Mouse (Mus musculus) heart, postnatal 0 days (tissue): Measurements from ENCODE around the gene Papola. TPM values are rescaled to one million over a fixed set of nuclear protein-coding genes. Genes with fewer than 3 reads are reported as not detected.
"Not testable (repeated sequence)": the region's sequence is repeated elsewhere in the genome, so short reads cannot be mapped to it uniquely, and the experiment has no call there.

Experiments
- ATAC-seq: fragments of 200-750 bp; cut with Nextera tagmentation; 2 replicates; pipeline ENCODE4 v1.8.0; 2017; ENCODE audit warnings: low read depth, moderate number of reproducible peaks, moderate library complexity; ENCODE audit not compliant: insufficient read depth
- DNase-seq: peaks from one replicate; pipeline ENCODE4 v3.0.0-alpha.2; 2016; ENCODE audit warnings: low spot score
- H3K27ac ChIP-seq: fragments of 300-500 bp; sonication (generic); 2 replicates; pipeline ENCODE4 v1.5.1; 2014; ENCODE audit warnings: low read depth, mild to moderate bottlenecking
- H3K27me3 ChIP-seq: fragments of 300-500 bp; sonication (generic); 2 replicates; pipeline ENCODE4 v1.6.1; 2014; ENCODE audit warnings: low read length, mixed read lengths; ENCODE audit not compliant: control insufficient read depth, insufficient read depth
- H3K36me3 ChIP-seq: fragments of 300-500 bp; sonication (generic); replicated peaks from 2 replicates; pipeline ENCODE4 v1.6.1; 2014; ENCODE audit warnings: low read length, mixed read lengths; ENCODE audit not compliant: control insufficient read depth, insufficient read depth
- H3K4me1 ChIP-seq: fragments of 300-500 bp; sonication (generic); 2 replicates; pipeline ENCODE4 v1.6.1; 2014; ENCODE audit warnings: antibody characterized with exemption; ENCODE audit not compliant: control insufficient read depth, insufficient read depth
- H3K4me2 ChIP-seq: fragments of 300-500 bp; sonication (generic); 2 replicates; pipeline ENCODE4 v1.6.1; 2014; ENCODE audit warnings: low read depth, mild to moderate bottlenecking, low read length, moderate library complexity
- H3K4me3 ChIP-seq: fragments of 300-500 bp; sonication (generic); 2 replicates; pipeline ENCODE4 v1.5.1; 2014; ENCODE audit warnings: low read depth, low read length
- H3K9ac ChIP-seq: fragments of 300-500 bp; sonication (generic); replicated peaks from 2 replicates; pipeline ENCODE4 v1.6.1; 2014; ENCODE audit warnings: low read depth, low read length, mixed read lengths
- H3K9me3 ChIP-seq: fragments of 300-500 bp; sonication (generic); replicated peaks from 2 replicates; pipeline ENCODE4 v1.6.1; 2016; ENCODE audit warnings: low read length; ENCODE audit not compliant: control insufficient read depth
- CTCF ChIP-seq: IDR thresholded peaks from 2 replicates; pipeline ENCODE4 v1.5.1; 2016; ENCODE audit warnings: antibody characterized with exemption, control low read depth, low read depth
- EP300 ChIP-seq: IDR thresholded peaks from 2 replicates; pipeline ENCODE4 v1.6.1; 2016; ENCODE audit warnings: antibody characterized with exemption, low read depth
- WGBS: fragments of 180-500 bp; shearing (Covaris S2); extraction: QIAGEN DNeasy Blood & Tissue Kit; methylation state at CpG from one replicate; pipeline ENCODE4 v1.1.7; 2014; 5-methylcytosine and 5-hydroxymethylcytosine counted together
- polyA plus RNA-seq: library from polyadenylated mRNA; unstranded; fragments of >200 nt; fragmentation: Nextera tagmentation; extraction: Ambion mirVana; gene quantifications from 2 replicates; pipeline ENCODE4 v1.2.1, GENCODE M21; 2015
- total RNA-seq: library from RNA; depleted of rRNA; stranded (reverse); fragments of >200 nt; gene quantifications from 2 replicates; pipeline ENCODE4 v1.2.3, GENCODE M21; 2014; ENCODE audit warnings: low replicate concordance

The Papola gene
- total and polyA plus RNA-seq, 2 experiments from 2014 or later = 110 to 124 TPM

- no peak overlapping the region for H3K9ac ChIP-seq
- 75% methylated on average over 4 of the region's 4 CpGs for WGBS
- DNase-seq = peak; percentile 31
- H3K4me2 ChIP-seq = no peak overlapping the region
- H3K4me3 ChIP-seq = no peak overlapping the region
- H3K9me3 ChIP-seq = no peaks in the 10 kb centered on the region
- ATAC-seq = no peak
- no peak overlapping the region for H3K27ac ChIP-seq
- peaks cover 52% of the 10 kb centered on the region for H3K36me3 ChIP-seq
- no peaks in the 10 kb centered on the region for H3K27me3 ChIP-seq
- H3K4me1 ChIP-seq = peaks cover 9% of the 10 kb centered on the region
- no peak for TF ChIP-seq EP300
- peak; percentile 59 for TF ChIP-seq CTCF
Measured at GRCm38 (mm10) chr12:105839096-105839495, 54.6 kb downstream of the Papola start.

GRCm38 (mm10) chr12:105840545-105840944 is 56.1 kb downstream of the Papola start:
- H3K27ac ChIP-seq, H3K4me1 ChIP-seq, H3K4me2 ChIP-seq, H3K9ac ChIP-seq, H3K27me3 ChIP-seq, ATAC-seq, H3K9me3 ChIP-seq, H3K4me3 ChIP-seq, DNase-seq: not testable (repeated sequence)
- WGBS = 86% methylated on average over 8 of the region's 8 CpGs
- peaks cover 47% of the 10 kb centered on the region for H3K36me3 ChIP-seq

DNA sequence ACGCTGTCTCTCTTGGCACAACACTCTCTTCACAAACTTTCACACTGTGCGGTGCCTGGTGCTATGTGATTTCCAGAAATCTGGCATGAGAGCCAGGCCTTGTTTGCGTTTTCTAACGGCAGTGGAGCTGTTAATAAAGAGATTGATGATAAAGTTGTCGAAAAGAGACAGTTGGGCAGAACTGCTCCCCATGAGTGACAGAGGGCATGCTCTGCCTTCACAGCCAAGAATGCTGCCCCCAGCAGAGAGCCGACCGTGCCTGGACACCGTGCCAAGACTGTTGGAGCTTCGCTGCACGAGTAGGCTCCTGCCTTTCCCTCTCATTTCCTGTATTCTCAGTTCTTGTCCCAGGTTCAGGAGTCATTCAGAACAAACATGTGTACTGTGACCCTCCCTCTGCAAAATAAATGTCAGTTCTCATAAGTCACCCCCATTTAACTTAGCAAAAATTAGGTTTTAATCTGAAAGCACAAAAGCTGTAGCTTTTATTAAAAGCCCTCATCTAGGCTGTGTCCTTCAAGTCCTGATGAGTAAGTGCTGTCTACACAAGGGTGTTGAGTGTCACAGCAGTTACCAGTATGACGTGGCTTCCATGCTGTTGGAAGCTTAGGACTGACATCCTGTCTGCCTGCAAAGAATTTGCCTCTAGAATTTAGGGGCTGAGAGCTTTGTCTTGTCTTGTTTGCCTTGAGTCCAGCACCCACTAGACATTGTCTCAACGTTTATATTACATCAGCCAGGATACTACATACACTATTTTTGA is 58.9 kb downstream of the Papola start:
- Histone ChIP-seq H3K4me2 (no peak overlapping the region), H3K4me1 (peaks cover 9% of the 10 kb centered on the region; the same call in 1 of the 2 replicates), H3K9me3 (no peaks in the 10 kb centered on the region), H3K4me3 (no peak overlapping the region), H3K27me3 (no peaks in the 10 kb centered on the region), H3K27ac (peak overlapping the region; percentile 13; the same call in 1 of the 2 replicates), H3K9ac (no peak overlapping the region), H3K36me3 (peaks cover 25% of the 10 kb centered on the region)
- DNase-seq (no peak), ATAC-seq (no peak; the same call in 1 of the 2 replicates)
- no peak for TF ChIP-seq CTCF
- no peak for TF ChIP-seq EP300
- WGBS = 20% methylated on average over 12 of the region's 12 CpGs

DNA sequence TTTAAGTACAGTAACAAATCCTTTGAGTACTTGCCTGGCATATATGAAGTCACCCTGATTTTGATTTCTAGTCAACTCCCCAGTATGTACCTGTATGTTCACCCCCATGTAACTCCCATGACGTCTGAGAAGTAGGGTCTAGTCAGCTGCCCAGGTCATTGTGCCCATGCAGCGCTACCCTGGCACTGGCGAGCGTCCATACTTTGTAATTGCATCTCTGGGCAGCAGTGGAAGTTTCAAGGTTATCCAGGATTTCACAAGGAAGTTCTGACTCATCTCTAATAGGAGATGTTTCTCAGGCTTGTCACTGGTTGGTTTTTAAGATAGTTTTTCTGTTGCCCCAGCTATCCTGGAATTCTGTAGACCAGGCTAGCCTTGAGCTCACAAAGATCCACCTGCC is 59.9 kb downstream of the Papola start:
- ATAC-seq = no peak

DNA sequence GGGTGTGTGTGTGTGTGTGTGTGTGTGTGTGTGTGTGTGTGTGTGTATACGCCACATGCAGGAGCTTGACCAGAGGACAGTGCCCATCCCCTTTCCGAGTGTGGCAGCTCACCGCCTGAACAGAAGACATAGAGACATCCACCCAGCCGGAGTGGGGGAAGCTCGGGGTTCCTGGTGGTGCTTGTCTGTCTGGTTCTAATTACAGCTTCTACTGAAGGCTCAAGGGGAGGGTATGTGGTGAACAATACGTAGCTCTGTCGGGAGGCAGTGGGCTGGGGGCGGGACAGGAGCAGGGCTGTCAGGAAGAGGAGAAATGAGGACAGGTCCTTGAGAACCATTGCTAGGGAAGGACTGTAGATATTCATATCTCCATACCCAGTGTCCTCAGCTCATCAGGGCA is 64.6 kb downstream of the Papola start:
- Histone ChIP-seq H3K27me3 (no peaks in the 10 kb centered on the region), H3K4me2 (no peak overlapping the region), H3K9me3 (no peaks in the 10 kb centered on the region), H3K4me3 (no peak overlapping the region), H3K9ac (no peak overlapping the region), H3K36me3 (no peaks in the 10 kb centered on the region), H3K27ac (no peak overlapping the region), H3K4me1 (no peaks in the 10 kb centered on the region)
- DNase-seq (no peak), ATAC-seq (no peak)
- TF ChIP-seq EP300 = no peak
- TF ChIP-seq CTCF = no peak
- 39% methylated on average over 8 of the region's 8 CpGs for WGBS

More for the DNA sequence above, 59.9 kb downstream of the Papola start:
- no peaks in the 10 kb centered on the region for H3K9me3 ChIP-seq
- no peaks in the 10 kb centered on the region for H3K27me3 ChIP-seq
- no peak for DNase-seq
- H3K4me1 ChIP-seq = peaks cover 9% of the 10 kb centered on the region; the same call in 1 of the 2 replicates
- WGBS = 85% methylated on average over 4 of the region's 4 CpGs
- H3K4me2 ChIP-seq = no peak overlapping the region
- no peak overlapping the region for H3K27ac ChIP-seq
- TF ChIP-seq EP300 (no peak), CTCF (no peak)
- peaks cover 22% of the 10 kb centered on the region for H3K36me3 ChIP-seq
- no peak overlapping the region for H3K9ac ChIP-seq
- no peak overlapping the region for H3K4me3 ChIP-seq

GRCm38 (mm10) chr12:105850675-105851074 is 66.2 kb downstream of the Papola start:
- TF ChIP-seq CTCF (no peak), EP300 (no peak)
- Histone ChIP-seq H3K27me3 (no peaks in the 10 kb centered on the region), H3K4me1 (no peaks in the 10 kb centered on the region), H3K9ac (no peak overlapping the region), H3K4me3 (no peak overlapping the region), H3K4me2 (no peak overlapping the region), H3K9me3 (no peaks in the 10 kb centered on the region), H3K27ac (no peak overlapping the region), H3K36me3 (no peaks in the 10 kb centered on the region)
- DNase-seq (no peak), ATAC-seq (no peak)
- WGBS = 77% methylated on average over 9 of the region's 9 CpGs
